Mouse (Mus musculus): ENCODE data around the gene Negr1.
A peak's percentile ranks its signal among the peaks of the same experiment; 100 is the strongest.

Gene Negr1

GRCm38 (mm10) chr3:157209386-157209785, 647.8 kb downstream of the Negr1 start:
- DNase-seq (ENCODE audit: low read depth, low spot score) = no peak

DNA sequence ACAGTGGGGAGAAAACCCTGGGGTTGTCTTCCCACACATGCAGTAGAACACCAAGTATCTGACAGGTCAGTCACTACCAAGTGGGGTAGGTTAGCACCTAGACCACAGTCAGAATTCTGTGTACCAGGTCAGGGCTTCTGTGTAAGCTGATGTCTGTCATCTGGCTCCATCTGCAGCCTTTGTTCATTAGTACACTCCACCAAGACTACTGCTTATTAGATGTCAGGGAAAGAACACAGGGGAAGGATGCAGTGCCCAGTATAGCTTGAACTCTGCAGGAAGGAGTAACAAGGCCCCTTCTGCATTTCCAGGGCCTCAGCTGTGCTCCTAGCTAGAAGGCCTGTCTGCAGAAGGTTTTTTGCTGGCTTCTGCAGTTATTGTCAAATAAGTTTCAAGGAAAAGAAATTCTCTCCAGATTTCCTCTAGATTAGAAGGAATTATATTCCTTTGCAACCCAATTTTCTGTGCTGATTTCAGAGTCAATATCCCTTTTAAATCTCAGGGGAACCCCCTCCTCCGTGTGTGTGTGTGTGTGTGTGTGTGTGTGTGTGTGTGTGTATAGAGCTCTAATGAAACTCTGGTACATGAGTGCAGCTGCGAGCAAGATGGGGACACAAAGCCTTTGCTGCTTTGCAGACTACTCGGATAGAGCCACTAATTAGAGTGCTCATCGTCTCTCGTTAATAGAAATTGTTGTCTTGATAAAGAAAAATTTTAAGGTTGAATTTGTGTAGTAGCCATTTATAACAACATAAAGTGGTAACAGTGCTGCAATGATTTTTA, 654.5 kb downstream of the Negr1 start:
- DNase-seq (ENCODE audit: low read depth, low spot score) = no peak

DNA sequence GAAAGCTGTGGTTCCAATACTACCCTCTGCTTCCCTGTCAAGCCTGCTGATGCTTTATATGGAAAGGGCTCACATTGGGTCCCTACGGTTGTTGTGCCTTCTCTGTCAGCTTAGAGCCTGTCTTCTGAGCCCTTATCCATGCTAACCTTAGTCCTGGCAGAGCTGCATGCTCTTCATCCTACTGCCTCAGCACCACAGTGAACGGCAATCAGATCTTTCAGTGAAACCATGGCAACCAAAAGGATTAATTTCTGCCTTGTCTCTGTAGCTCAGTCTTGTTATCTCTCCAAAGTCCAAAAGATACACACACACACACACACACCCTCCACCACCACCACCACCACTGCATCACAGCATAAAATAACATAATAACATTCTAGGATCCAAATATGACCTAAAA, 656.2 kb downstream of the Negr1 start:
- no peak for DNase-seq (ENCODE audit: low read depth, low spot score)

DNA sequence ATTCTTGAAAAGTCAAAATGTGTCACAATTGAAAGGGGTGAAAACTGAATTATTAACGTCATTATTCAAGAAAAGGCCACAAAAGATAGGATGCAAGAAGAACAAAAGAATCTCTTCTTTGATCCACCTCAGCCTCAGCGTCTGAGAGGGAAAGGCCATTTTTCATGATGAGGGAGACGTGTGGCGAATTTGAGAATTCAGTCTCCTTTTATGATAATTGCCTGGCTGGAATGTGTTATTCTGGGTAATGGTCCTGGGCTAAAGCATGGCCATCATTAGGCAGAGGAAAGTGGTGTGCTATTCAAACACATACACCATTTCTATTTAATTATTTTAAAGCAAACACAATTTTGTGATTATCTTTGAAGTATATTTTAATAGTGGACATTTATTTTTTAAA, 663.3 kb downstream of the Negr1 start:
- DNase-seq (ENCODE audit: low read depth, low spot score) = no peak

- DNase-seq (ENCODE audit: low read depth, low spot score) = peak; percentile 9
Observed at GRCm38 (mm10) chr3:157232723-157233122, 671.1 kb downstream of the Negr1 start.

GRCm38 (mm10) chr3:157240240-157240639, 678.6 kb downstream of the Negr1 start:
- no peak for DNase-seq (ENCODE audit: low read depth, low spot score)

- no peak for DNase-seq (ENCODE audit: low read depth, low spot score)
Observed at GRCm38 (mm10) chr3:157255446-157255845, 693.9 kb downstream of the Negr1 start.

DNA sequence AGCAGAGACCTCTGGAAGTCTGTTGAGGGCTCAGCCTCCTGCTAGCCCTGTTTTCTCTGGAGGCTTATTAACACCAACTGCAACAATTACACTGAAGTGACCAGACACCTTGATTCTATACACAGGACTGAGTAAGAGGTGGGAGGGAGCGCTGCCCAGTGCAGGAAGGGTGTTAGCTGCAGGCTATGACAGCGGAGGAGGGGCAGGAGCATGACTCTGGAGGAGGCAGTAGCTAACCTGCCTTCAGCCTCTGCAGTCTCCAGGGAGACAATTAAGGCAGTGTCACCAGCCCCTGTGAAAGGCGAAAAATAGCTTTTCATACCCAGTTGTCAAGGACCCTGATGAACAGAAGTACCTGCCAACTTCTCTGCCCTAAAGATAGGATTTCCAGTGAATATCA, 694.3 kb downstream of the Negr1 start:
- no peak for DNase-seq (ENCODE audit: low read depth, low spot score)

DNA sequence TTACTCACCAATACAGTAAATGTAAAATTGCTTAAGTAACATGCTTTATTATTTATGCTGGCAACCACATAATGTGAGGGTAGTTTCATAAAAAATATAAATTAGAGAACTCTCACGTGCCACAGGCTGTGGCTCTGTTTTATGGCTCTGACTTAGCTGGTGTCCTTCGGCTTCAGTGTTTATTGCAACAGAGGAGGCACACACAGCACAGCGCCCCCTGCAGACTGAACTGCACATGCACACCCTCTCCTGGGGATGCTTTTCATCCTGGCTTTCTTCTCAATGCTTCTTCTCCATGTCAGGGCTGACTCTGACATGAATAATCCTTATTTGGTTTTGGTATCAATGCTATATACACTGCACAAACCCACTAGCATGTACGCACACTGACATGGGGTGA, 707.1 kb downstream of the Negr1 start:
- no peak for DNase-seq (ENCODE audit: low read depth, low spot score)

GRCm38 (mm10) chr3:157272379-157272778, 710.8 kb downstream of the Negr1 start:
- no peak for DNase-seq (ENCODE audit: low read depth, low spot score)

- no peak for DNase-seq (ENCODE audit: low read depth, low spot score)
Observed at GRCm38 (mm10) chr3:157274143-157274542, 712.5 kb downstream of the Negr1 start.

DNA sequence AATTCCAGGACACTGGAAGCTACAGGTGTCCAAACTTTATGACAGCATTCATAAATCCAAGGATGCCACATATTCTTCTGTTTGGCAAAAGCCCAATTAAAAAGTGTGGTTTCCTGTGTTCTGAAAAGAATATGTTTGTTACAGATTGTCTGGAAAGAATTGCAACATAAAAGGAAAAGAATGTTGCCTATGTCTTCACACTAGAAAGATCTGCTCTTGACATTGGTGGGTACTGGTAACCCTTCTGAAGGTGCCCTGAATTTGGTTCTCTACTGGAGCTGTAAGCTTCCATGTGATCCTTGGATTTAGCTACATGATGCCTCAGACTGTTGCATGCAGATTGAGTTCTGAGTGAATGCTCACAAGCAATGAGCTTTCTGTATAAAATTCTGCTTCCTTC, 718.1 kb downstream of the Negr1 start:
- no peak for DNase-seq (ENCODE audit: low read depth, low spot score)

DNA sequence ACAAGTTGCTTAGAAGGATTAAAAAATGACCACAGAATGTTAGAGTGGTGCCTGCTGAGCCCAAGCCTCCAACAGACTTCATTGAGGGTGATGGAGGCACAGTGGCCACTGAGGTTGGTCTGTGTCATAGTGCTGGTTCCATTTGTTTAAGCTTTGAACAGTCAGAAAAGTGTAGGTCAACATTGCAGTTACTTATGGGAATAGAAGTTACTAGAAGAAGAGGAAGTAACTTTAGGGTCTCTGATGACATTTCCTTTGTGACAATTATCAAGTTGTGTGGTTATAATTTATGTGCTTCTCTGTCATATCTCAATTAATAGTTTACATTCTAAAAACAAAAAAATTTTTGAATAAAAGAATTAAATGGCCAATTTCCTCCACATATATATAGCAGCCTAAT, 719.7 kb downstream of the Negr1 start:
- DNase-seq (ENCODE audit: low read depth, low spot score) = no peak

- DNase-seq (ENCODE audit: low read depth, low spot score) = no peak
Observed at GRCm38 (mm10) chr3:157291286-157291685, 729.7 kb downstream of the Negr1 start.

- no peak for DNase-seq (ENCODE audit: low read depth, low spot score)
Observed at GRCm38 (mm10) chr3:157297216-157297615, 735.6 kb downstream of the Negr1 start.

DNA sequence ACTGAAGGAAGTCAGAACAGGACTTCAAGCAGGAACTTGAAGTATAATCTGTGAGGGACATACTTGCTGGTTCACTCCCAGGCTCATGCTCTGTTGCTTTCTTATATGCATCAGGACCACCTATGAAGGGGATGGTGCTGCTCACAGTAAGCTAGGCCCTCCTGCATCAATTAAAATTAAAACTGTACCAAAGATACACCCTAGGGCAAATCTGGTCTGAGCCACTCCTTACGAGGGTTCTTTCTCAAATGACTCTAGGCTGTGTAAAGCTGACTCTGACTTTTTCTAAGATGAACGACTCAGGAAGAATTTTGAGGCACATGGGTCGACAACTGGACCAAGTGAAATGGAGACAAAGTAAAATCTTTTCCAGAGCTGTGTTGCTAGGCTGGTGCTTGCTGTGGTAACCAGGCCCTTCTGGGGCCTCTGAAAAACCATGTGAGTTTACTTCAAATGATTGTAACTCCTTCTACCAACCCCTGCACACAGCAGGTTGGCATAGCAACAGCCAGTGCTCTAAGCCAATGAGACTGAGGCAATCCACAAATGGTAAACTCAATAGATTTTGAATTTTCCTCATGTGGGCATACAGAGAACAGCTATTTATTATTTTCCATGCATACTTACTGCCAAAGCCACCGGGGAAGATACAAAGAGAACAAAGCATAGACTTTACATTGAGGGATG, 742.0 kb downstream of the Negr1 start:
- no peak for DNase-seq (ENCODE audit: low read depth, low spot score)

GRCm38 (mm10) chr3:157321081-157321573, 759.5 kb downstream of the Negr1 start:
- DNase-seq (ENCODE audit: low read depth, low spot score) = peak; percentile 67

- DNase-seq (ENCODE audit: low read depth, low spot score) = no peak
Observed at GRCm38 (mm10) chr3:157321834-157322233, 760.2 kb downstream of the Negr1 start.

- DNase-seq (ENCODE audit: low read depth, low spot score) = no peak
Observed at GRCm38 (mm10) chr3:157334169-157334568, 772.6 kb downstream of the Negr1 start.

GRCm38 (mm10) chr3:157349480-157349879, 787.9 kb downstream of the Negr1 start:
- no peak for DNase-seq (ENCODE audit: low read depth, low spot score)

GRCm38 (mm10) chr3:157358905-157359304, 797.3 kb downstream of the Negr1 start:
- peak; percentile 3 for DNase-seq (ENCODE audit: low read depth, low spot score)

GRCm38 (mm10) chr3:157359840-157360239, 798.2 kb downstream of the Negr1 start:
- no peak for DNase-seq (ENCODE audit: low read depth, low spot score)
